Mouse (Mus musculus) monocyte, adult 2 months (primary cell): ENCODE results near the gene Slc41a2.
A peak's percentile ranks its signal among the peaks of the same experiment; 100 is the strongest.

ENCODE experiments used
- DNase-seq, 2 experiments: peaks; one replicate each; pipeline ENCODE4 v3.0.0; 2022; ENCODE audit warnings: low spot score in 2 of 2, low read depth in 1 of 2

The Slc41a2 gene

GRCm38 (mm10) chr10:83234391-83234790 lies 103.3 kb downstream of the Slc41a2 start:
- DNase-seq, result no peak

GRCm38 (mm10) chr10:83233967-83234366 lies 103.7 kb downstream of the Slc41a2 start:
- no peak for DNase-seq

GRCm38 (mm10) chr10:83228626-83229025 lies 109.1 kb downstream of the Slc41a2 start:
- DNase-seq, result no peak

GRCm38 (mm10) chr10:83224999-83225398 lies 112.7 kb downstream of the Slc41a2 start:
- no peak for DNase-seq

GRCm38 (mm10) chr10:83220847-83221246 lies 116.8 kb downstream of the Slc41a2 start:
- DNase-seq, result no peak

GRCm38 (mm10) chr10:83220217-83220616 lies 117.5 kb downstream of the Slc41a2 start:
- DNase-seq, result no peak

- DNase-seq, result no peak
Measured at GRCm38 (mm10) chr10:83219729-83220128, 118.0 kb downstream of the Slc41a2 start.

- DNase-seq, result no peak
Measured at GRCm38 (mm10) chr10:83218778-83219177, 118.9 kb downstream of the Slc41a2 start.

- DNase-seq, result no peak
Measured at GRCm38 (mm10) chr10:83217256-83217655, 120.4 kb downstream of the Slc41a2 start.

- no peak for DNase-seq
Measured at GRCm38 (mm10) chr10:83215559-83215958, 122.1 kb downstream of the Slc41a2 start.

GRCm38 (mm10) chr10:83212618-83213017 lies 125.1 kb downstream of the Slc41a2 start:
- no peak for DNase-seq

GRCm38 (mm10) chr10:83210968-83211583 lies 126.6 kb downstream of the Slc41a2 start:
- no peak for DNase-seq

GRCm38 (mm10) chr10:83210122-83210521 lies 127.6 kb downstream of the Slc41a2 start:
- DNase-seq, result no peak

- no peak for DNase-seq
Measured at GRCm38 (mm10) chr10:83209388-83209787, 128.3 kb downstream of the Slc41a2 start.

GRCm38 (mm10) chr10:83208436-83208835 lies 129.2 kb downstream of the Slc41a2 start:
- no peak for DNase-seq

GRCm38 (mm10) chr10:83202906-83203702 lies 134.6 kb downstream of the Slc41a2 start:
- no peak for DNase-seq

- DNase-seq, result no peak
Measured at GRCm38 (mm10) chr10:83201525-83201924, 136.2 kb downstream of the Slc41a2 start.

GRCm38 (mm10) chr10:83199290-83199689 lies 138.4 kb downstream of the Slc41a2 start:
- DNase-seq, result no peak

GRCm38 (mm10) chr10:83198692-83199091 lies 139.0 kb downstream of the Slc41a2 start:
- DNase-seq, result no peak

GRCm38 (mm10) chr10:83197690-83198336 lies 139.9 kb downstream of the Slc41a2 start:
- peak; percentile 30 to 52 for DNase-seq

GRCm38 (mm10) chr10:83191982-83192381 lies 145.7 kb downstream of the Slc41a2 start:
- DNase-seq, result no peak

- no peak for DNase-seq
Measured at GRCm38 (mm10) chr10:83191476-83191875, 146.2 kb downstream of the Slc41a2 start.
